Mouse (Mus musculus) spleen, postnatal 0 days (tissue): ENCODE measurements around the gene Cldn8. TPM values are rescaled to one million over a fixed set of nuclear protein-coding genes. Genes with fewer than 3 reads are reported as not detected.

Experiments used
- polyA plus RNA-seq: library from polyadenylated mRNA; unstranded; fragments of >200 nt; fragmentation: Nextera tagmentation; extraction: Ambion mirVana; gene quantifications from 2 replicates; pipeline ENCODE4 v1.2.1, GENCODE M21; 2015

The Cldn8 gene
- polyA plus RNA-seq: 0.07 and 0.08 TPM in 2 replicates

GRCm38 (mm10) chr16:88563045-88563913, at the start of gene Cldn8:
Cldn8 (minus strand) TSS chr16:88563183.

GRCm38 (mm10) chr16:88611922-88612321, 48.9 kb upstream of the Cldn8 start, which contains the start of gene Krtap24-1:
Krtap24-1 (minus strand) TSS chr16:88612279.

Other genes starting within 250 kb of the Cldn8 start
- gene Cldn17, start 56.2 kb downstream of the Cldn8 start, polyA plus RNA-seq: not detected in 2 replicates
- not detected in 2 replicates for gene Krtap24-1, start 49.1 kb upstream of the Cldn8 start, polyA plus RNA-seq
- not detected in 2 replicates for gene 2310079G19Rik, start 64.5 kb upstream of the Cldn8 start, polyA plus RNA-seq
- not detected in 2 replicates for gene Krtap26-1, start 84.6 kb upstream of the Cldn8 start, polyA plus RNA-seq
- not detected in 2 replicates for gene Krtap27-1, start 108.5 kb upstream of the Cldn8 start, polyA plus RNA-seq
- gene 2310061N02Rik, start 144.8 kb upstream of the Cldn8 start, polyA plus RNA-seq: 0.17 TPM in 1 of 2 replicates, not detected in the other
- not detected in 2 replicates for gene Krtap13-1, start 165.7 kb upstream of the Cldn8 start, polyA plus RNA-seq
- gene Krtap13, start 188.5 kb upstream of the Cldn8 start, polyA plus RNA-seq: not detected in 2 replicates
- not detected in 2 replicates for gene 2310034C09Rik, start 195.7 kb upstream of the Cldn8 start, polyA plus RNA-seq
- gene 2310057N15Rik, start 211.0 kb upstream of the Cldn8 start, polyA plus RNA-seq: not detected in 2 replicates
- gene Gm5965, start 214.7 kb upstream of the Cldn8 start, polyA plus RNA-seq: not detected in 2 replicates
- gene Gm20741, start 249.0 kb upstream of the Cldn8 start, polyA plus RNA-seq: not detected in 2 replicates